Mouse (Mus musculus): Measurements from ENCODE around the gene Il18.

GRCm38 (mm10) chr9:50524936-50525335 lies 29.7 kb upstream of the Il18 start:
- TF ChIP-seq CTCF (IDR thresholded peaks at IDR 0.05; ENCODE audit: extremely low read depth, insufficient read depth, low read length) (no peak), POLR2A (IDR thresholded peaks at IDR 0.05; ENCODE audit: extremely low read depth, insufficient read depth, low read length) (no peak)

Measured in cortical plate, adult 2 months (tissue).